Mouse (Mus musculus): ENCODE results near the gene Bbs10. TPM values are rescaled to one million over a fixed set of nuclear protein-coding genes. Genes with fewer than 3 reads are reported as not detected.

Bbs10 gene
- polyA plus RNA-seq (2015; fragmentation: Nextera tagmentation; extraction: Ambion mirVana): 3.4 and 3.6 TPM in 2 replicates

DNA sequence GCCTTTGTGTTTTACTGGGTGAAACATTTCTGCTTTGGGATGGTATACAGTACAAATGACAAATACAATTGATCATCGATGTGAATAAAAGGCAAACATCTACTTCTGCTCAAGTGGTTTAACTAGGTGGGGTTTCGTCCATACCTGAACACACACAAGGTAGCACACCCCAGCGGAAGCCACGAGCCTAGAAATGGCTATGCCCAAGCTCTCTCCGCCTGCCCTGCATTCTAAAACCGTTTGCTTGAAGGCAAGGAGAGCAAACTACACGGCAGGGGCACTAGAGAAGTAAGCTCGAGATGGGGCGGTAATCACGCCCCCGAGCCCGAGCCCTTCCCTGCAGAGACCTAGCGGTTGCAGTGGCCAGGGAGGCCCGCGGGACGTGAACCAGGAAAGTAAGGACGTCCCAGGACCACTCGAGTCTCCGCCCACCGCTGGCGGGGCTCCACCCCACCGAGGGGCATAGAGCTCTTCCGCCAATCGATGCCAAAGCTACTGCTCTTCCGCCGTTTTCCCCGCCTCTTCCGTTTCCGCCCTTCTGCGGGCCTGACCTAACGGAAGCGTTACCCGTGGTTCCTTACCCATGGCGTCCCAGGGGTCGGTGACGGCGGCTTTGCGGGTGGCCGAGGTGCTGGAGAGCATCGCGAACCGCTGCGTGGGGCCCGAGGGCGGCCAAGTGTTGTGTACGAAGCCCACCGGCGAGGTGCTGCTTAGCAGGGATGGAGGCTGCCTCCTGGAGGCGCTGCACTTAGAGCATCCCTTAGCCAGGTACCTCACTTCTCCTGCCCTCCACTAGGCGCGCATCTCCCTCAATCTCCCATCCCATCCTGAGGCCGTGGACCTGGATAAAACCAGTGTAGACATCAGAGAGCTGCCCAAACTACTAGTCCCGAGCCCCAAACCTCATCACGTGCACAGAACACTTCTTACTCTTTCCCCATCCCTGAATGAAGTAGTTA lies at the start of gene Bbs10:
TSS of gene Bbs10 (plus strand) at position 540 of the 959 bp plus-strand sequence.
- ATAC-seq (replicated peaks; ENCODE audit: insufficient number of reproducible peaks, insufficient read depth, low FRiP score, low read depth): peak; percentile 98
- Histone ChIP-seq H3K4me1 (replicated peaks) (peaks cover 5% of the 10 kb centered on the region), H3K9ac (peak within 1 kb of the TSS; percentile 72), H3K4me3 (peak within 1 kb of the TSS; percentile 92), H3K9me3 (replicated peaks) (no peaks in the 10 kb centered on the region), H3K4me2 (peak within 1 kb of the TSS; percentile 75), H3K27ac (peak within 1 kb of the TSS; percentile 82), H3K36me3 (peaks cover under 1% of the 10 kb centered on the region; the same call in 1 of the 2 replicates), H3K27me3 (no peaks in the 10 kb centered on the region)
- under 1% methylated on average over 53 of the region's 54 CpGs for WGBS

GRCm38 (mm10) chr10:111250192-111250591 lies 48.3 kb upstream of the Bbs10 start:
- no peak overlapping the region for H3K9ac ChIP-seq
- H3K27me3 ChIP-seq: no peaks in the 10 kb centered on the region
- no peak overlapping the region for H3K4me3 ChIP-seq
- no peaks in the 10 kb centered on the region for H3K9me3 ChIP-seq (replicated peaks)
- no peak overlapping the region for H3K27ac ChIP-seq
- ATAC-seq (replicated peaks; ENCODE audit: insufficient number of reproducible peaks, insufficient read depth, low FRiP score, low read depth): no peak
- peaks cover 7% of the 10 kb centered on the region; the same call in 1 of the 2 replicates for H3K4me1 ChIP-seq (replicated peaks)
- no peaks in the 10 kb centered on the region for H3K36me3 ChIP-seq
- H3K4me2 ChIP-seq: no peak overlapping the region
- 81% methylated on average over 4 of the region's 4 CpGs for WGBS

GRCm38 (mm10) chr10:111251666-111252065 lies 46.8 kb upstream of the Bbs10 start:
- Histone ChIP-seq H3K36me3 (peaks cover 4% of the 10 kb centered on the region; the same call in 1 of the 2 replicates), H3K4me3 (no peak overlapping the region), H3K9me3 (replicated peaks) (no peaks in the 10 kb centered on the region), H3K4me1 (replicated peaks) (peaks cover 7% of the 10 kb centered on the region; the same call in 1 of the 2 replicates), H3K9ac (no peak overlapping the region), H3K27ac (no peak overlapping the region), H3K27me3 (no peaks in the 10 kb centered on the region), H3K4me2 (no peak overlapping the region)
- 57% methylated on average over 5 of the region's 5 CpGs for WGBS
- no peak for ATAC-seq (replicated peaks; ENCODE audit: insufficient number of reproducible peaks, insufficient read depth, low FRiP score, low read depth)

DNA sequence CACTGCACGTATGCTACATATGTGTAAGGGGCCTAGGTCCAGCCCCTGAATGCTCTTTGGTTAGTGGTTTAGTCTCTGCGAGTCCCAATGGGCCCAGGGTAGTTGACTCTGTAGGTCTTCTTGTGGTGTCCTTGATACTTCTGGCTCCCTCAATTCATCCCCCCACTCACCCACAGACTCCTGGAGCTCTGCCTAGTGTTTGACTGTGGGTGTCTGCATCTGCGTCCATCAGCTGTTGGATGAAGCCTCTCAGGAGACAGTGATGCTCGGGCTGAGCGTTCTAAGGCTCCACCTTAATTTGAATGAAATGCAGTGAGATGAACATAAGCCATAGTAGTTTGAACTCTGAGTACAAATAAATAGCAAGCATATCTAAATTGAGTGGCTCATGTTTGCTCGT lies 43.3 kb upstream of the Bbs10 start:
- 92% methylated on average over 6 of the region's 6 CpGs for WGBS
- ATAC-seq (replicated peaks; ENCODE audit: insufficient number of reproducible peaks, insufficient read depth, low FRiP score, low read depth): no peak
- Histone ChIP-seq H3K27ac (no peak overlapping the region), H3K36me3 (peaks cover 9% of the 10 kb centered on the region; the same call in 1 of the 2 replicates), H3K9me3 (replicated peaks) (no peaks in the 10 kb centered on the region), H3K9ac (no peak overlapping the region), H3K27me3 (no peaks in the 10 kb centered on the region), H3K4me2 (no peak overlapping the region), H3K4me3 (no peak overlapping the region), H3K4me1 (replicated peaks) (peaks cover 3% of the 10 kb centered on the region; the same call in 1 of the 2 replicates)

DNA sequence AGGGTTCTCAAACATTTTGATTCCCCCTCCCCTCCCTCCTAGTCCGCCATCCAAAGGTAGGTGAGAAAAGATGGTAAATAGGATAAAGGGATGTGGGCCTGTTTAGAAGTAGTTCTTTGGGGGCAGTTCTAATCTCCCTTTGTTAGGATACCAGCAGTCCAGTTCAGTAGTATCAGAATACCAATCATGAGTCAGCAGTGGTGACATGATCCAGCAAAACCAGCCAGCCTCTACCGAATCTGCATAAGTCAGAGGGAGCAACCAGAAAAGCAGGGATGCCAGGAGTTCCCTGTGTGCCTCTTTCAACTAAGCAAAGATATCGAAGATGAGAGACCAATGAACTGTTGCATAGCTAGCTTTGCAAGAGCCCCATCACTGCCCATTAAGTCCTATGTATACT lies 42.3 kb upstream of the Bbs10 start:
- H3K9me3 ChIP-seq (replicated peaks): no peaks in the 10 kb centered on the region
- no peak overlapping the region for H3K9ac ChIP-seq
- peaks cover 9% of the 10 kb centered on the region; the same call in 1 of the 2 replicates for H3K36me3 ChIP-seq
- H3K27ac ChIP-seq: no peak overlapping the region
- H3K4me2 ChIP-seq: no peak overlapping the region
- WGBS: 82% methylated on average over 3 of the region's 3 CpGs
- H3K27me3 ChIP-seq: no peaks in the 10 kb centered on the region
- H3K4me1 ChIP-seq (replicated peaks): peaks cover 6% of the 10 kb centered on the region
- ATAC-seq (replicated peaks; ENCODE audit: insufficient number of reproducible peaks, insufficient read depth, low FRiP score, low read depth): no peak
- H3K4me3 ChIP-seq: no peak overlapping the region

GRCm38 (mm10) chr10:111257358-111257757 lies 41.1 kb upstream of the Bbs10 start:
- H3K4me3 ChIP-seq: no peak overlapping the region
- H3K4me2 ChIP-seq: no peak overlapping the region
- ATAC-seq (replicated peaks; ENCODE audit: insufficient number of reproducible peaks, insufficient read depth, low FRiP score, low read depth): no peak
- peaks cover 9% of the 10 kb centered on the region; the same call in 1 of the 2 replicates for H3K36me3 ChIP-seq
- no peaks in the 10 kb centered on the region for H3K27me3 ChIP-seq
- H3K9me3 ChIP-seq (replicated peaks): no peaks in the 10 kb centered on the region
- 81% methylated on average over 3 of the region's 3 CpGs for WGBS
- no peak overlapping the region for H3K9ac ChIP-seq
- H3K27ac ChIP-seq: no peak overlapping the region
- peaks cover 10% of the 10 kb centered on the region; the same call in 1 of the 2 replicates for H3K4me1 ChIP-seq (replicated peaks)

GRCm38 (mm10) chr10:111258256-111258655 lies 40.2 kb upstream of the Bbs10 start:
- Histone ChIP-seq H3K4me3 (no peak overlapping the region), H3K27ac (no peak overlapping the region), H3K4me1 (replicated peaks) (peaks cover 10% of the 10 kb centered on the region; the same call in 1 of the 2 replicates), H3K27me3 (no peaks in the 10 kb centered on the region), H3K4me2 (no peak overlapping the region), H3K36me3 (peaks cover 9% of the 10 kb centered on the region; the same call in 1 of the 2 replicates), H3K9ac (no peak overlapping the region), H3K9me3 (replicated peaks) (no peaks in the 10 kb centered on the region)
- WGBS: 88% methylated on average over 3 of the region's 3 CpGs
- ATAC-seq (replicated peaks; ENCODE audit: insufficient number of reproducible peaks, insufficient read depth, low FRiP score, low read depth): no peak

- Histone ChIP-seq H3K36me3 (peaks cover 55% of the 10 kb centered on the region), H3K9ac (no peak overlapping the region), H3K9me3 (replicated peaks) (no peaks in the 10 kb centered on the region), H3K27ac (peak overlapping the region; percentile 53), H3K4me2 (peak overlapping the region; percentile 16), H3K4me1 (replicated peaks) (peaks cover 21% of the 10 kb centered on the region), H3K27me3 (no peaks in the 10 kb centered on the region), H3K4me3 (no peak overlapping the region)
- 47% methylated on average over 15 of the region's 15 CpGs for WGBS
- ATAC-seq (replicated peaks; ENCODE audit: insufficient number of reproducible peaks, insufficient read depth, low FRiP score, low read depth): 0 out of 2 replicates have a peak, but pooled peaks have one; percentile 54
Observed at GRCm38 (mm10) chr10:111271687-111272086, 26.8 kb upstream of the Bbs10 start.

DNA sequence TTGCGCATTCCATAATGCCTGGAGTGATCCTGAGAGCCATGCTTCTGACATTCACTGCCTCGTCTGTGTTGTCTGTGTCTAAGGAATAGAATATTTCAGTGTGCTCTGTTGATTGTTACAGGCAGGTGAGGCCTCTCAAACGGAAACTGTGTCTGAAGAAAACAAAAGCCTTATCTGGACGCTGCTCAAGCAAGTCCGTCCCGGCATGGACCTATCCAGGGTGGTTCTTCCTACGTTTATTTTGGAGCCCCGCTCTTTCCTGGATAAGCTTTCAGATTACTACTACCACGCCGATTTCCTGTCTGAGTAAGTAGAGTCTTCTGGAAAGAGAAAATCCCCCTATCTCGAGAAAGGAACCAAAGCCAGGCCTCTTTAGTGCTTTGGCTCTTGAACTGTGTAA lies 25.6 kb upstream of the Bbs10 start:
- ATAC-seq (replicated peaks; ENCODE audit: insufficient number of reproducible peaks, insufficient read depth, low FRiP score, low read depth): peak; percentile 37; the same call in 1 of the 2 replicates
- Histone ChIP-seq H3K4me3 (no peak overlapping the region), H3K4me1 (replicated peaks) (peaks cover 21% of the 10 kb centered on the region), H3K4me2 (no peak overlapping the region), H3K9ac (no peak overlapping the region), H3K27me3 (no peaks in the 10 kb centered on the region), H3K9me3 (replicated peaks) (no peaks in the 10 kb centered on the region), H3K36me3 (peaks cover 57% of the 10 kb centered on the region), H3K27ac (peak overlapping the region; percentile 58)
- WGBS: 52% methylated on average over 11 of the region's 11 CpGs

DNA sequence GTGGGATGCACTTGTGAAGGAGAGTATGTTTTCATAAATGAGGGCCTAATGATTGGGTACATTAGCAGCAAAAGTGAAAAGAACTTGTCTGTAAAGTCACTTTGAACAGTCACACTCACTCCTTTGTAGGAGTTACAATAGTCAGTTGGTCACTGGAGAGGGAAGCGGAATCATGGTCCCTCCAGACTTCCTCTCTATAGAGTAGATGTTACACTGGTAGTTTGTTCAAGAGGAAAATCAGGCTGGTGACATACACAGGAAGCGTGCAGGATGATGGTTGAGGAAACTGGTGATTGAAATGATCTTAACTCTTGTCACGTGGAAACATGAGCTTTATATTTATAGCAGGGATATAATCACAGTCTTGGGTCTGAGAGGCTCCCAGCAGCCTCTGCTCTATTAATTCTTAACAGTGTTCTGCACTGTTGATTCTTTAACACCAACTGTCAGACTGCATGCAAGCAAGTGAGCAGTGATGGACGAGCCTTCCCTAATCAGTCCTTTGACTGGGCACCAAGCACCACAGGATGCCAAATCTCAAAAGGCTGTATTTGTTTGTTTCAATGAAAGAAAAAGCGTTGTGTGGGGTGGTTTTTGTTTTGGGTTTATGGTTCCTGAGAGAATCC lies 24.9 kb upstream of the Bbs10 start:
- Histone ChIP-seq H3K4me1 (replicated peaks) (peaks cover 21% of the 10 kb centered on the region), H3K36me3 (peaks cover 62% of the 10 kb centered on the region), H3K27me3 (no peaks in the 10 kb centered on the region), H3K27ac (peak overlapping the region; percentile 58), H3K9ac (no peak overlapping the region), H3K4me2 (no peak overlapping the region), H3K4me3 (no peak overlapping the region), H3K9me3 (replicated peaks) (no peaks in the 10 kb centered on the region)
- 59% methylated on average over 5 of the region's 5 CpGs for WGBS
- ATAC-seq (replicated peaks; ENCODE audit: insufficient number of reproducible peaks, insufficient read depth, low FRiP score, low read depth): peak; percentile 60

GRCm38 (mm10) chr10:111275822-111276221 lies 22.7 kb upstream of the Bbs10 start:
- H3K27me3 ChIP-seq: no peaks in the 10 kb centered on the region
- no peaks in the 10 kb centered on the region for H3K9me3 ChIP-seq (replicated peaks)
- H3K4me1 ChIP-seq (replicated peaks): peaks cover 20% of the 10 kb centered on the region
- H3K27ac ChIP-seq: no peak overlapping the region
- H3K9ac ChIP-seq: no peak overlapping the region
- no peak overlapping the region for H3K4me2 ChIP-seq
- 85% methylated on average over 2 of the region's 2 CpGs for WGBS
- peaks cover 67% of the 10 kb centered on the region for H3K36me3 ChIP-seq
- no peak for ATAC-seq (replicated peaks; ENCODE audit: insufficient number of reproducible peaks, insufficient read depth, low FRiP score, low read depth)
- H3K4me3 ChIP-seq: no peak overlapping the region

Data from heart, embryonic 15.5 days (tissue).